Mouse (Mus musculus) kidney, adult 2 months (tissue): ENCODE results near the gene Arhgap17.

Source experiments
- CTCF ChIP-seq: fragments of 200-500 bp; conservative IDR thresholded peaks from 2 replicates; pipeline ENCODE4 v1.5.1; 2011; ENCODE audit warnings: low read depth, mild to moderate bottlenecking, control low read depth, low read length, moderate library complexity, mixed read lengths; ENCODE audit not compliant: insufficient read depth, insufficient read length
- POLR2A ChIP-seq: fragments of 200-500 bp; IDR thresholded peaks from one replicate; pipeline ENCODE4 v1.6.1; 2011; ENCODE audit warnings: low read depth, low read length, control low read depth

DNA sequence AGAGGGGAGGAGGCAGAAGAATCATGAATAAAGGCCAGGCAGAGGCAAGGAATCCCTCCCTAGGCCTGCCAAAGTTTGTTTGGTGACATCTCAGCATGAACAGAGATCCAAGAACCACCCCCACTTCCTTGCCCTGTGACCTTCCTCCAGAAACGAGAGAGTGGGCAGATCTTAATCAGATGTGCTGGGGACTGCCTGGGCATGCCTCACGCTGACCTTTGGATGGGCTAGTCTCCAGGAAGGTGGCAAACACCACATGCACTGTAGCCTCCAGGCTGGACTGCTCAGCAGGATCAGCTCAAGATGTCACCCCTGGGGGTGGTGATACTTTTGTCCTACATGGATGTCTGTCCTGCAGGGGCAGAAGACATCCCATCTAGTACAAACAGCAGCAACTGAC, 121.5 kb downstream of the Arhgap17 start:
- TF ChIP-seq CTCF (no peak), POLR2A (no peak)
